Mouse (Mus musculus): ENCODE measurements at regions not wholly inside any gene's neighbourhood (a gene's known extent, or its start where the extent isn't known, plus 50 kb on each side); places are given as distances from the start of the nearest gene placed in this dataset.
A peak's percentile ranks its signal among the peaks of the same experiment; 100 is the strongest.
"Not testable (repeated sequence)": the region's sequence is repeated elsewhere in the genome, so short reads cannot be mapped to it uniquely, and the experiment has no call there.

GRCm38 (mm10) chrX:94785983-94786382 is 61.6 kb downstream of the Zxdb start:
- no peak for DNase-seq (ENCODE audit: extremely low spot score)

DNA sequence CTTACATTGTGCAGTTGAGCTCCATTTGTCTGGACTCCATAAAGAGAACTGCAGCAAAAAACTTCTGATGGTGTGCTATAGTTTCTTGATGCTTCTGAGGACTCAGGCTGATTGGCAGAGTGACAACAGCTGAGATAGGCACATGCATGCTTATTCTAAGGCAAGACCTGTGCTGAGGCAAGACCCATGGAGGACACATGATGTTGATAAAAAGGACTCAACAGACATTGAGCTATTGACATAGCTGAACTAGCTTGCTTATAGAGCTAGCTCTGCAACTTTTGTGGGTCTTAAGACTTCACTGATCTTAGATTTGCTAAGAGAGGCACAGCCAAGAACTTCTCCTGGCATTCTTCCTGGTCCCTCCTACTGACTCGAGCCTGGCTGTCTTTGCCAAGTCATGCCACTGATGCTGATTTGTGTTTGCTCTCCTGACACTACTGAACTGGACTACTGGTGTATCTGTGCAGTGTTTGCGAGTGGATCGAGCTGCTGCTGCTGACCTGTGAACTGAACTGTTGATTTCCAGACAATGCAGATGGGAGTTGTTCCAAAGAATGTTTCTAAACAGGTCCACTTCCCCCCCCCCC is 64.1 kb downstream of the Zxdb start:
- DNase-seq (ENCODE audit: extremely low spot score): no peak

GRCm38 (mm10) chrX:94796845-94797244 is 72.5 kb downstream of the Zxdb start:
- not testable (repeated sequence) for DNase-seq (ENCODE audit: extremely low spot score)

DNA sequence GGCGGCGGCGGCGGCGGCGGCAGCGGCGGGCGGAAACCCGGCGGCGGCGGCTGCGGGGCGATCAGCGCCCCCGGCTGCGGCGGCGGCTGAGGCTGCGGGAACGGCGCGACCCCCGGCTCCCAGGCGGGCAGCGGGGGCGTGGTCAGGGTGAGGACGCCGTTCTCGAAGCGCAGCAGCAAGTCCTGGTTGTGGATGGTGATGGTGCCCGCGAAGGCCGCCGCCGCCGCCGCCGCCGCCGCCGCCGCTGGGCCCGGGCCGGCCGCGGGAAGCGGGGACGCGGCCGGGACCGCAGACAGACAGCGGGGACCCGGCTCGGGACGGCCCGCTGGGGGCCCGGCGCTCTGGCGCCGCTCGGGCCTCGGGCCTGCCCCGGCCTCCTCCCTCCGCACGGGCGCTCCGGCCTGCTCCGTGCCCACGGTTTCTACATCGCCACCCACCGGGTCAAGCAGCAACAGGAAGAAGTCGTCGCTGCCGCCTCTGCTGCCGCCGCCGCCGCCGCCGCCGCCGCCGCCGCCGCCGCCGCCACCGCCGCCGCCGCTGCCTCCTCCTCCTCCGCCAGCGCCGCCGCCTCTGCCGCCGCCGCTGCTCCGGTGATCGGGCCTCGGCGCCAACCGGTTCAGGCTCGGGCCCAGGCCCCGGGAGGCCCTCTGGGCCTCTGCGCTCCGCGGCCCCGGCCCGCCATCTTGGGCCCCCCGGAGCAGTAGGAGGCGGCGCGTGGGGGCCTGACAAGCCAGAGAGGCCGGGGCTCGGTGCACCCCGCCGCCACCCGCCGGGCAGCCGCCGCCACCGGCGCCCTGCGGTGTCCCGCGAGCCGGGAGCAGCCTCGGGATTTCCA is 73.2 kb downstream of the Zxdb start:
- DNase-seq (ENCODE audit: extremely low spot score): not testable (repeated sequence)

- DNase-seq (ENCODE audit: extremely low spot score): not testable (repeated sequence)
Observed at GRCm38 (mm10) chrX:94798183-94798619, 73.8 kb downstream of the Zxdb start.

DNA sequence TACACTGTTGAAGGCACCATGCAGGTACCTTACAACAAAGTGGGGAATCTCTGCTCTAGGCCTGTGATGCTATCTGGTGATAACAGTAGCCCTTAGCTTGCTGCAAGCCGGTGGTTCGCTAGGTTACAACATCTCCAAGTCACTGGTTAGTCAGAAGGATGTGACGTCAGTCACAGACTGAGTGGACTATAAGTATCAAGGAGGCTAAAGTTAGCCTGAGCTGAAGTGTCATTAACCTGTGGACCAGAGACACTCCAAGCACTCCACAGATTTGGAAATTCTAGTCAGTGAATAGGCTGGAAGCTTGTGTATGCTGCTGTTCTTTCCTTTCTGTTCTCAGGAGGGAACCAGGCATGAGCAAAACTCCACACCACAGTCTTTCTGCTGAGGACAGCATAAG is 88.4 kb downstream of the Zxdb start:
- DNase-seq (ENCODE audit: extremely low spot score): not testable (repeated sequence)

- not testable (repeated sequence) for DNase-seq (ENCODE audit: extremely low spot score)
Observed at GRCm38 (mm10) chrX:94827524-94827923, 103.2 kb downstream of the Zxdb start.

DNA sequence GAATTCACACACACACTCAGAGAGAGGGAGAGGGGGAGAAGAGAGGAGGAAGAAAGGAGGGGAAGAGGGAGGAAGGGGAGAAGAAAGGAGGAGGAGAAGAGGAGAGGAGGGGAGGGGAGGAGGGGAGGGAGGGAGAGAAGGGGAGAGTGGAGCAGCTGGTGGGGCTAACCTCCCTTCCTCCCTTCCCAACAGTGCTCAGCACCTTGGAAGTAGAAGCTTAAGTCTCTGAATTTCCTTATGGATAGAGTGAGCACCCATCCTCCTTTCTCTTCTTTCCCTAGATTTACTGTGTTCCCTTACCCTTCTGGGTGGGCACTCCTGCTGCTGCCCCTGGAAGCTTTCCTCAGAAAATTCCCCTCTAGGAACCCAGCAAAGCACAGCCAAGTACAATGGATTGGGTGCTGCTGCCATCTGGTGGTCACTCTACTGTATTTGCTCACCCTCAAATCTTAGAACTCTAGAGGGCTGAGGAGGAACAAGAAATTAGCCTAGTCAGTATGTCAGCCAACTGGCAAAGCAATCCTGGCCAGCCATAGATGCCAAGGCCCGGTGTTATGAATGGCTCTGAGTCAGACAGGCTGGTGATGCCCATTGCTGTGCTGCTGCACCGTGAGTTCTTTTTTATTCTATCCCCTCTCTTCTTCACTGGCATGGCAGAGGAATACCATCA is 119.9 kb downstream of the Zxdb start:
- DNase-seq (ENCODE audit: extremely low spot score): not testable (repeated sequence)

DNA sequence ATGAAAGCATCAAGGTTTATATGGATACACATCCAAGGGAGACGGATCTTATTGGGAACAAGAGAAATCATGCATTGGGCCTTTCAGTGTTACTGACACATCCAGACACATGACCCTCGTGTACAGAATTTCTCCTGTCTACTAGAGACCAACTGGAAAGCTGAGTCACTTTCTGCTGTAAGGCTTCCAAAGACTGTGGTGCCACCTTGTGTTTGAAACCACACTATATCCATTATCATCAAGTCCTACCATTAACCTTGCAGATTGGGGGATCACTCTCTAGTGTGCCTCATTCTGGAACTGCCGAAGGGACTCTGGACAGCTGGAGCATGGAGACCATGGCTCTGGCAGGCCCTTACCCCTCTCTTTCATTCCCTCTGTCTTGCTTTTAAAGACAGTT is 125.2 kb downstream of the Zxdb start:
- not testable (repeated sequence) for DNase-seq (ENCODE audit: extremely low spot score)

DNA sequence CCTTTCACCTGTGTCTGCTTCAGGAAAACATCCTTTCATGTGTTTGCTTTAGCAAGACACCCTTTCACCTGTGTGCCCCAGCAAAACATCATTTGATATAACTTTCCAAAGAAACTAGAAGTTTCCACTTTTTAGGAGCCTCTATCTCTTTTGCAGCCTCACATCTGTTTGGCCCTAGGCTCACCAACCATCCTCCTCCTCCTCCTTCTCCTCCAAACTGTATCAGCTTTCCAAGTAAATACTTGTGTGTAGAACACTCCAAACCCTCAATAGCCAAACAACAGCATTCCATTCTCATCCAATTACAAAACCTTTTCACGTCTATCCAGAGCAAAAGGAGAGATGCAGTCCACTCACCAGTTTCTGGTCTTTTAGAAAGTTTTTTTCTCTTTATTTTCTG is 133.1 kb downstream of the Zxdb start:
- no peak for DNase-seq (ENCODE audit: extremely low spot score)

- DNase-seq (ENCODE audit: extremely low spot score): no peak
Observed at GRCm38 (mm10) chrX:94857954-94858353, 133.6 kb downstream of the Zxdb start.

GRCm38 (mm10) chrX:94863123-94863522 is 138.8 kb downstream of the Zxdb start:
- no peak for DNase-seq (ENCODE audit: extremely low spot score)

DNA sequence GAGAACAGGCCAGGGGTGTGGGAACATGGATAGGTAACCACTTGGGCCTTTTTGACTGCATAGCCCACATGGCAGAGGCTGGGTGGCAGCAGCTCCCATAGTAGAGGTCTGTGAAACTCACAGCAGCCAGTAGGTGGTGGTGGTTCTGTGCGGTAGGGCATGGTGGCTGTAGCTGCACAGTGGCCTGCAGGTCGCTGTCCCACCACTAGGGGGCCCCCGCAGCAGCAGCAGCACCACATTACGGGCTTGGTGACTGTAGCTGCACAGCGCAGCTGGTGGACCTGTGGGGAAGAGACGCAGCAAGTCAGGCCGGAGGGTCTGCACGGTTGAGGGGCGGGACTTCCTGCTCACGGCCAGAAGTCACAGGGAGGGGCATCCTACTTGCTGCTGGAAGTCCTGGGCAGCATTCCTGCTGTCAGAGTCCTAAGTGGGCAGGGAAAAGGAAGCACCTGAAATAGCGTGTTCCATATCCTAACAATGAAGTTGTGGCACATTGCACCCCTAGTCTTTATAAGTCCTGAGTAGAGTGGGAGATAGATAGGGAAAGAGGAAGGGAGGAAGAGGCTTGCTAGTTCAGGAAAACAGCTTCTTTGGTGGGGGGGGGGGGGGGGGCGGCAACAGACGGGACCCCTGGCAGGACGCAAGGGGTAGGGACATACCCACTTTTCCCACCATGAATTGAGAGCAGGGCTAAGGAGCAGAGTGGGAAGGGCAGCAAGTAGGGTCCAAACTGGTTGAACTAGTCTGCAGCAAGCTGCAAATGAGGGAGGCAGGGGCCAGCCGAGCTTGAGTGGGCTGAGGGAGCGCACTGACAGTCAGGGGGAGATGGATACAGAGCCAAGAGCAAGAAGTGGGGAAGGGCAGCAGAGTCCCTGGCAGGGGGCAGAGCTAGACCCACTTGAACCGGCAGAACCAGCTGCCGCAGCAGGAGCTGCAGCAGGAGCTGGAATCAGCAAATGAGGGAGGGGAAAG is 141.4 kb downstream of the Zxdb start:
- peak; percentile 88 for DNase-seq (ENCODE audit: extremely low spot score)

DNA sequence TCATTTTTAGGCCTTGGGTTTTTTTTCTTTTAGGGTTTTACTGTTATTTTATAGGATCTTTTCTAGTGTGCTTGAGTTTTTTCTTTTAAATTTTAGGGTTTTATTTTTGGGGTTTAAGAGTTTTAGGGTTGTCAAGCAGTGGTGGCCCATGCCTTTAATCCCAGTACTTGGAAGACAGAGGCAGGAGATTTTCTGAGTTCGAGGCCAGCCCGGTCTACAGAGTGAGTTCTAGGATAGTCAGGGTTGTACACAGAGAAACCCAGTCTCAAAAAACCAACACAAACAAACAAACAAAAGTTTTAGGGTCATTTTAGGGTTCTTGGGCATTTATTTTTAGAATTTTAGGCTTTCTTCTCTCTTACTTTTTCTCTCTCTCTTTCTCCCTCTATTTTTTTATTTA is 142.9 kb downstream of the Spin4 start:
- DNase-seq (ENCODE audit: extremely low spot score): not testable (repeated sequence)

Measured in embryo, embryonic 9.5 days (tissue).